11 mouse cellular contexts compared by ENCODE assay signal in genomic region chr4:129508834-129509600, GRCm38 (mm10). TPM values are rescaled to one million over a fixed set of nuclear protein-coding genes. Genes with fewer than 3 reads are reported as not detected.
DNase-seq lines count a peak whose midpoint lies in the region; ATAC-seq and TF ChIP-seq lines count a peak whose summit lies in the region.
"Had no signal": no experiment of that assay in that cellular context is flagged by ENCODE, and none has a peak within 500 bp of the region (broad histone marks: within the 10 kb centered on the region; RNA-seq: fewer than 3 reads in every experiment).

No protein-coding gene starts in this region.

- H3K4me3 ChIP-seq in hindbrain, embryonic 12.5 days, result no peak overlapping the region
- H3K4me3 ChIP-seq in hindbrain, embryonic 16.5 days (ENCODE audit: low read length), result no peak overlapping the region
- H3K4me3 ChIP-seq in CH12.LX (replicated peaks in 1 of 3; ENCODE audit: low read depth in 2 of 3, low read length in 2 of 3, poor library complexity in 1 of 3) (peak overlapping the region in 2 of 3 experiments; percentile 47 to 53), ES-Bruce4 (ENCODE audit: low read depth, low read length) (no peak overlapping the region)
- H3K4me3 ChIP-seq in lung, embryonic 14.5 days (ENCODE audit: low read depth, low read length), result no peak overlapping the region

- peaks cover 41% of the 10 kb centered on the region for H3K4me1 ChIP-seq in hindbrain, embryonic 12.5 days
- H3K4me1 ChIP-seq in hindbrain, embryonic 16.5 days (ENCODE audit: control insufficient read depth, insufficient read depth, low read depth, low read length), result peaks cover 13% of the 10 kb centered on the region
- H3K4me1 ChIP-seq in CH12.LX (ENCODE audit: control insufficient read depth in 1 of 2, insufficient read depth in 2 of 2) (peaks cover 11 to 54% of the 10 kb centered on the region in 2 experiments), ES-Bruce4 (ENCODE audit: control insufficient read depth, insufficient read depth, low read length) (peaks cover 8% of the 10 kb centered on the region)
- 0 out of 2 replicates have a peak, but pooled peaks cover 3% of the 10 kb centered on the region for H3K4me1 ChIP-seq in lung, embryonic 14.5 days (ENCODE audit: insufficient read depth)

- H3K79me2 ChIP-seq in CH12.LX (replicated peaks; ENCODE audit: control insufficient read depth, extremely low read depth, insufficient read depth, poor library complexity, severe bottlenecking), result peaks cover 2% of the 10 kb centered on the region; the same call in 1 of the 2 replicates

- H3K9me3 ChIP-seq in hindbrain, embryonic 12.5 days (replicated peaks), result no peaks in the 10 kb centered on the region
- no peaks in the 10 kb centered on the region for H3K9me3 ChIP-seq in hindbrain, embryonic 16.5 days (ENCODE audit: control insufficient read depth, low read length)
- no peaks in the 10 kb centered on the region for H3K9me3 ChIP-seq in CH12.LX (replicated peaks; ENCODE audit: low read length)
- H3K9me3 ChIP-seq in ES-Bruce4 (replicated peaks; ENCODE audit: control insufficient read depth, insufficient read depth, low read length, poor library complexity, severe bottlenecking), result no peaks in the 10 kb centered on the region
- H3K9me3 ChIP-seq in lung, embryonic 14.5 days (ENCODE audit: low read depth, low read length), result no peaks in the 10 kb centered on the region

- no peak for DNase-seq in CH12.LX (ENCODE audit: extremely low read depth)
- peak; percentile 43 for DNase-seq in lung, embryonic 14.5 days
- DNase-seq in spleen, postnatal 10 days (ENCODE audit: low spot score in 2 of 2), result no peak
- DNase-seq in layer of hippocampus, adult 9-10 months (ENCODE audit: low spot score), result no peak
- DNase-seq: liver, postnatal 0 days had no signal

- peak overlapping the region; percentile 55; the same call in 1 of the 2 replicates for H3K27ac ChIP-seq in hindbrain, embryonic 12.5 days
- H3K27ac ChIP-seq in hindbrain, embryonic 16.5 days (ENCODE audit: low read depth, low read length), result no peak overlapping the region
- no peak overlapping the region for H3K27ac ChIP-seq in CH12.LX (ENCODE audit: insufficient read depth, low read depth)
- H3K27ac ChIP-seq in ES-Bruce4 (ENCODE audit: insufficient read depth, low read length), result no peak overlapping the region
- no peak overlapping the region for H3K27ac ChIP-seq in lung, embryonic 14.5 days (ENCODE audit: low read depth)

- in situ Hi-C loops in CH12.LX (cut with MboI; ENCODE audit: low pct_ligation_motif_present, low pct_unique_long_range_greater_than_20kb, low sequenced_read_pairs), result no loop called here

- WGBS in hindbrain, embryonic 12.5 days, result 66% methylated on average over 15 of the region's 15 CpGs
- 48% methylated on average over 15 of the region's 15 CpGs for WGBS in hindbrain, embryonic 16.5 days
- 52% methylated on average over 15 of the region's 15 CpGs for WGBS in lung, embryonic 14.5 days

- TF ChIP-seq RAD21 in CH12.LX (IDR thresholded peaks at IDR 0.05; ENCODE audit: low read depth, low read length), result no peak

- no peak overlapping the region for H3K9ac ChIP-seq in hindbrain, embryonic 12.5 days
- no peak overlapping the region for H3K9ac ChIP-seq in hindbrain, embryonic 16.5 days (ENCODE audit: low read depth, low read length)
- H3K9ac ChIP-seq in CH12.LX (ENCODE audit: insufficient read depth, low read depth) (no peak overlapping the region), ES-Bruce4 (ENCODE audit: low read depth, poor library complexity, severe bottlenecking) (0 out of 2 replicates have a peak overlapping the region, but pooled peaks have one; percentile 5)
- no peak overlapping the region for H3K9ac ChIP-seq in lung, embryonic 14.5 days
- H3K9ac ChIP-seq: liver, postnatal 0 days had no signal

- no peak for ATAC-seq in hindbrain, embryonic 12.5 days (ENCODE audit: low FRiP score)
- ATAC-seq in hindbrain, embryonic 16.5 days, result no peak
- ATAC-seq in lung, embryonic 14.5 days (ENCODE audit: insufficient read depth), result no peak
- ATAC-seq: liver, postnatal 0 days had no signal

- dilution Hi-C loops in CH12.LX (cut with MboI; ENCODE audit: extremely low pct_ligation_motif_present, extremely low pct_unique_long_range_greater_than_20kb, low sequenced_read_pairs), result no loop called here

- H3K36me3 ChIP-seq in hindbrain, embryonic 12.5 days, result no peaks in the 10 kb centered on the region
- H3K36me3 ChIP-seq in hindbrain, embryonic 16.5 days (ENCODE audit: control insufficient read depth, insufficient read depth, low read length), result no peaks in the 10 kb centered on the region
- no peaks in the 10 kb centered on the region for H3K36me3 ChIP-seq in CH12.LX (replicated peaks in 1 of 2; ENCODE audit: control insufficient read depth in 1 of 2, insufficient read depth in 1 of 2, low read length in 1 of 2)
- H3K36me3 ChIP-seq in ES-Bruce4 (ENCODE audit: control insufficient read depth, insufficient read depth, low read length, poor library complexity, severe bottlenecking), result no peaks in the 10 kb centered on the region
- H3K36me3 ChIP-seq in lung, embryonic 14.5 days (ENCODE audit: insufficient read depth), result no peaks in the 10 kb centered on the region

- TF ChIP-seq CTCF in CH12.LX (conservative IDR thresholded peaks at IDR 0.05 in 1 of 2, IDR thresholded peaks at IDR 0.05 in 1 of 2; ENCODE audit: low read depth in 2 of 2, low read length in 2 of 2), result no peak
- no peak for TF ChIP-seq CTCF in ES-Bruce4 (IDR thresholded peaks at IDR 0.05; ENCODE audit: low read depth, low read length)
- TF ChIP-seq CTCF in lung, embryonic 14.5 days (IDR thresholded peaks at IDR 0.05; ENCODE audit: low read depth), result no peak

- H3K27me3 ChIP-seq in hindbrain, embryonic 12.5 days, result no peaks in the 10 kb centered on the region
- H3K27me3 ChIP-seq in hindbrain, embryonic 16.5 days (replicated peaks; ENCODE audit: control insufficient read depth, insufficient read depth, low read length), result no peaks in the 10 kb centered on the region
- H3K27me3 ChIP-seq in CH12.LX (replicated peaks) (peaks cover 4% of the 10 kb centered on the region), ES-Bruce4 (ENCODE audit: control insufficient read depth, insufficient read depth, low read length, poor library complexity, severe bottlenecking) (no peaks in the 10 kb centered on the region)
- no peaks in the 10 kb centered on the region for H3K27me3 ChIP-seq in lung, embryonic 14.5 days (ENCODE audit: insufficient read depth, low read length)

- TF ChIP-seq EP300 in CH12.LX (IDR thresholded peaks at IDR 0.05; ENCODE audit: low read length), result no peak
- no peak for TF ChIP-seq EP300 in ES-Bruce4 (IDR thresholded peaks at IDR 0.05; ENCODE audit: insufficient read depth, low read depth, low read length)

- 0 out of 2 replicates have a peak, but pooled peaks have one; percentile 27 for TF ChIP-seq POLR2A in CH12.LX (IDR thresholded peaks at IDR 0.05; ENCODE audit: low read depth, low read length)
- TF ChIP-seq POLR2A in ES-Bruce4 (IDR thresholded peaks at IDR 0.05; ENCODE audit: insufficient read depth, low read length), result no peak

- no peak overlapping the region for H3K4me2 ChIP-seq in hindbrain, embryonic 12.5 days (replicated peaks)
- no peak overlapping the region for H3K4me2 ChIP-seq in hindbrain, embryonic 16.5 days (ENCODE audit: low read length)
- 0 out of 2 replicates have a peak overlapping the region, but pooled peaks have one; percentile 88 for H3K4me2 ChIP-seq in CH12.LX (ENCODE audit: insufficient read depth, low read depth, poor library complexity, severe bottlenecking)
- no peak overlapping the region for H3K4me2 ChIP-seq in lung, embryonic 14.5 days
- H3K4me2 ChIP-seq: heart, embryonic 11.5 days had no signal

RNA-seq across cellular contexts. Expression of gene Marcksl1, which starts 4.4 kb away (rescaled TPM):
- polyA plus RNA-seq in hindbrain, embryonic 12.5 days (2016; fragmentation: Nextera tagmentation; extraction: Ambion mirVana), result 1,978 and 2,031 TPM in 2 replicates
- polyA plus RNA-seq in hindbrain, embryonic 16.5 days (2015; fragmentation: Nextera tagmentation; extraction: Ambion mirVana), result 1,546 and 1,575 TPM in 2 replicates
- total RNA-seq in CH12.LX (2012; rRNA removed) (194 and 195 TPM in 2 replicates), CH12.LX (2014; rRNA removed) (260 and 265 TPM in 2 replicates)
- polyA plus RNA-seq in CH12.LX (2012; ENCODE audit: insufficient read length, low read depth) (423 and 494 TPM in 2 replicates), ES-Bruce4 (2011; ENCODE audit: insufficient read depth, insufficient read length, low read depth, missing spikeins) (379 and 434 TPM in 2 replicates)
- polyA plus RNA-seq in lung, embryonic 14.5 days (2014; fragmentation: Nextera tagmentation; extraction: Ambion mirVana), result 799 and 847 TPM in 2 replicates

RNA-seq across cellular contexts. Expression of gene Fam229a, which starts 18.0 kb away (rescaled TPM):
- polyA plus RNA-seq in hindbrain, embryonic 12.5 days (2016; fragmentation: Nextera tagmentation; extraction: Ambion mirVana), result 0.46 TPM in 1 of 2 replicates, not detected in the other
- 0.81 and 1.4 TPM in 2 replicates for polyA plus RNA-seq in hindbrain, embryonic 16.5 days (2015; fragmentation: Nextera tagmentation; extraction: Ambion mirVana)
- total RNA-seq in CH12.LX (2012; rRNA removed) (not detected in 2 replicates), CH12.LX (2014; rRNA removed) (not detected in 2 replicates)
- polyA plus RNA-seq in CH12.LX (2012; ENCODE audit: insufficient read length, low read depth) (not detected in 2 replicates), ES-Bruce4 (2011; ENCODE audit: insufficient read depth, insufficient read length, low read depth, missing spikeins) (not detected in 2 replicates)
- polyA plus RNA-seq in lung, embryonic 14.5 days (2014; fragmentation: Nextera tagmentation; extraction: Ambion mirVana), result not detected in 2 replicates
- total RNA-seq: layer of hippocampus, postnatal 25 days had no signal
- polyA plus RNA-seq: forebrain, embryonic 11.5 days; heart, embryonic 11.5 days had no signal

RNA-seq across cellular contexts. Expression of gene Tssk3, which starts 18.2 kb away (rescaled TPM):
- not detected in 2 replicates for polyA plus RNA-seq in hindbrain, embryonic 12.5 days (2016; fragmentation: Nextera tagmentation; extraction: Ambion mirVana)
- polyA plus RNA-seq in hindbrain, embryonic 16.5 days (2015; fragmentation: Nextera tagmentation; extraction: Ambion mirVana), result 0.72 and 0.79 TPM in 2 replicates
- 0.13 TPM in 1 of 2 replicates, not detected in the other for total RNA-seq in CH12.LX (2012; rRNA removed)
- not detected in 2 replicates for total RNA-seq in CH12.LX (2014; rRNA removed)
- not detected in 2 replicates for polyA plus RNA-seq in CH12.LX (2012; ENCODE audit: insufficient read length, low read depth)
- not detected in 2 replicates for polyA plus RNA-seq in ES-Bruce4 (2011; ENCODE audit: insufficient read depth, insufficient read length, low read depth, missing spikeins)
- polyA plus RNA-seq in lung, embryonic 14.5 days (2014; fragmentation: Nextera tagmentation; extraction: Ambion mirVana), result not detected in 2 replicates
- total RNA-seq: layer of hippocampus, postnatal 25 days had no signal
- polyA plus RNA-seq: forebrain, embryonic 11.5 days; heart, embryonic 11.5 days had no signal

RNA-seq across cellular contexts. Expression of gene Hdac1, which starts 33.5 kb away (rescaled TPM):
- 168 and 178 TPM in 2 replicates for polyA plus RNA-seq in hindbrain, embryonic 12.5 days (2016; fragmentation: Nextera tagmentation; extraction: Ambion mirVana)
- polyA plus RNA-seq in hindbrain, embryonic 16.5 days (2015; fragmentation: Nextera tagmentation; extraction: Ambion mirVana), result 80.5 and 90.0 TPM in 2 replicates
- total RNA-seq in CH12.LX (2012; rRNA removed), result 71.7 and 75.4 TPM in 2 replicates
- total RNA-seq in CH12.LX (2014; rRNA removed), result 104 and 106 TPM in 2 replicates
- polyA plus RNA-seq in CH12.LX (2012; ENCODE audit: insufficient read length, low read depth), result 231 and 233 TPM in 2 replicates
- polyA plus RNA-seq in ES-Bruce4 (2011; ENCODE audit: insufficient read depth, insufficient read length, low read depth, missing spikeins), result 301 and 304 TPM in 2 replicates
- 243 and 246 TPM in 2 replicates for polyA plus RNA-seq in lung, embryonic 14.5 days (2014; fragmentation: Nextera tagmentation; extraction: Ambion mirVana)

RNA-seq across cellular contexts. Expression of gene Bsdc1, which starts 47.6 kb away (rescaled TPM):
- 33.0 TPM in 2 replicates for polyA plus RNA-seq in hindbrain, embryonic 12.5 days (2016; fragmentation: Nextera tagmentation; extraction: Ambion mirVana)
- polyA plus RNA-seq in hindbrain, embryonic 16.5 days (2015; fragmentation: Nextera tagmentation; extraction: Ambion mirVana), result 34.6 and 37.4 TPM in 2 replicates
- 20.2 and 20.4 TPM in 2 replicates for total RNA-seq in CH12.LX (2012; rRNA removed)
- 19.3 and 20.6 TPM in 2 replicates for total RNA-seq in CH12.LX (2014; rRNA removed)
- 16.1 and 27.2 TPM in 2 replicates for polyA plus RNA-seq in CH12.LX (2012; ENCODE audit: insufficient read length, low read depth)
- 31.6 and 36.4 TPM in 2 replicates for polyA plus RNA-seq in ES-Bruce4 (2011; ENCODE audit: insufficient read depth, insufficient read length, low read depth, missing spikeins)
- polyA plus RNA-seq in lung, embryonic 14.5 days (2014; fragmentation: Nextera tagmentation; extraction: Ambion mirVana), result 20.5 and 20.9 TPM in 2 replicates

Comparison
In these comparisons a context has a peak if more than half of its experiments do, and no peak if none do; other contexts are left out.
1. H3K4me3 ChIP-seq: peak in CH12.LX (2 of 3); none in hindbrain, embryonic 12.5 days (single experiment), hindbrain, embryonic 16.5 days (single experiment), ES-Bruce4 (single experiment) and lung, embryonic 14.5 days (single experiment).